Mouse (Mus musculus): Measurements from ENCODE around the gene Zbtb43.

The Zbtb43 gene

GRCm38 (mm10) chr2:33468466-33469097 lies at the start of gene Zbtb43:
Gene Zbtb43 (minus strand): TSS chr2:33468559.
- DNase-seq = peak; percentile 96

DNA sequence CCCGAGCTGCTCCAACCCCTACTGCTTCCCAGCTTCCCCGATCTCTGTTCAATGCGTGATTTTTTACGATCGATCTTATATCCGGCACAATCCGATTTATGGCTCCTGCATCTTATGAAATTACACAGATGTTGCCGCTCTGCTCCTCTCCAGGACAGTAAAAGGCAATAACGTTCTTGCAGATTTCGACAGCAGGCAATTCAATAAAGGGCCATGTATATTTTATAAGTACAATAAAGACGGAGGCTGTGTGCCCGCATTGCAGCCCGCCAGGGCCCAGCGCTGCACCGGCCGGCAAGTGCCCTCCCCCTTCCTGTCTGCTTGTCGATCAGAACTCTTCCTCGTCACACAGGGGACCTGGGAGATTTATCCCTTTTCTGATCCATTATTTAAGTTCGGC lies 47.5 kb upstream of the Zbtb43 start:
- no peak for DNase-seq

GRCm38 (mm10) chr2:33515431-33515830 lies 47.1 kb upstream of the Zbtb43 start:
- no peak for DNase-seq

- DNase-seq = no peak
These were observed 42.4 kb upstream of the Zbtb43 start for GRCm38 (mm10) chr2:33510791-33511190.

- no peak for DNase-seq
These were observed 34.2 kb upstream of the Zbtb43 start for GRCm38 (mm10) chr2:33502602-33503001.

GRCm38 (mm10) chr2:33498280-33498679 lies 29.9 kb upstream of the Zbtb43 start:
- no peak for DNase-seq

DNA sequence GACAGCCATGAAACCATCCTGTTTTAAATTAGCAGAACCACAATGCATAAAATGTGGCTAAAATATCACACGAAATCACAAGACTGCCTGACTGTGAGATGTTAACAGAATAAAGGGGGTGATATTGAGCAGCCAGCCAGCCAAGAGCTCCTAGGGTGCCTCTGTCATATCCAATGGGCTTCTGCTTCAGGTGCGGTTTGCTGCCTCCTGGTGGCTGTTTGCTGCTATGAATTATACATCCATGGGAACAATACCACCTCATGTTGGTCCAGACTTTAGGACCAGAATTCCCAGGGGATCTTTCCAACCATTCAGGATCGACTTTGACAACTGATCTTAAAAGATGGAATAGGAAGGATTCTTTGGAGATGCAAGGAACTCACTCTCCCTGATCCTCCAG lies 27.3 kb upstream of the Zbtb43 start:
- peak; percentile 31 to 38 for DNase-seq

GRCm38 (mm10) chr2:33492041-33492440 lies 23.7 kb upstream of the Zbtb43 start:
- no peak for DNase-seq

GRCm38 (mm10) chr2:33489565-33489964 lies 21.2 kb upstream of the Zbtb43 start:
- no peak for DNase-seq

DNA sequence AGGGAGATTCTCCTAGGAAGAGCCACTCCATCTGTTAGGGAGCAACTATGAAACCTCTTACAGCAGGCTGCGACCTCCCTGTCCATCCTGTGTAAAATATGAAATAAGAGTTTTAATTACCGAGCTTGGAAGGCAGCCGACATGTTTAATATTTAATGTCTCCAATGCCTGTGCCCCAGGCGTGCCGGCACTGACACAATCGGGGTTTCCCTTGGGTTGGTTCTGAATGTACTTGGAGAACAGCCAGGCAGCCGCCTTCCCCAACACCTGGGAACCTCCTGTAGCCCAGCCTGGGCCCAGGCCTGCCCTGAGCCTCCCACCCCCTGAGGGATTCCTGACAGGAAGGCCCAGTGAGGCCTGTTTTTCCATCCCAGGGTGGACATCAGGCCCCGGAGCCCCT lies 19.0 kb upstream of the Zbtb43 start:
- no peak for DNase-seq

- peak; percentile 55 to 70 for DNase-seq
These were observed 18.5 kb upstream of the Zbtb43 start for GRCm38 (mm10) chr2:33486866-33487265.

DNA sequence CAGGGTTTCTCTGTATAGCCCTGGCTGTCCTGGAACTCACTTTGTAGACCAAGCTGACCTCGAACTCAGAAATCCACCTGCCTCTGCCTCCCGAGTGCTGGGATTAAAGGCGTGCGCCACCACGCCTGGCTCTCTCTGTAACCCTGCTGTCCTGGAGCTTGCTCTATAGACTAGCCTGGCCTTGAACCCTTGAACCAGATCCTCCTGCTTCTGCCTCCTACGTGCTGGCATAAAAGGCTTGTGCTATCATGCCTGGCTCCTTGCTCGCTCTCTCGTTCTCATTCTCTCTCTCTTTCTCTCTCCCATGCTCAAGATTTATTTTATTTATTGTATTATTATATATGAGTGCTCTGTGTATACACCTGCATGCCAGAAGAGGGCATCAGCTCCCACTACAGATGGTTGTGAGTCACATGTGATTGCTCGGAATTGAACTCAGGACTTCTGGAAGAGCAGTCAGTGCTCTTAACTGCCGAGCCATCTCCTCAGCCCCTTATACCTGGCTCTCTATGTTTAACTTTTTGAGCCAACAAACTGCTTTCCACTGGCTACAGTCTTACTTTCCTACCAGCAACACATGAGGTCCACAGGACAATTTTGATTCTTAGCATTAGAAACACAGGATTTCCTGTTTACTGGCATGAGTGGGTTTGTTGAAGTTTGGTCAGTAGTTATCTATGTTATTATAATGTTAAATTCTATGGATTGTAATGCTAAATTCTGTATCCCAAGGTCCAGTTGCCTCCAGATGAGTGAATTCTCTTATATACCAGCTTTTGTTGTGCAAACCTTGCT lies 9.8 kb upstream of the Zbtb43 start:
- no peak for DNase-seq

DNA sequence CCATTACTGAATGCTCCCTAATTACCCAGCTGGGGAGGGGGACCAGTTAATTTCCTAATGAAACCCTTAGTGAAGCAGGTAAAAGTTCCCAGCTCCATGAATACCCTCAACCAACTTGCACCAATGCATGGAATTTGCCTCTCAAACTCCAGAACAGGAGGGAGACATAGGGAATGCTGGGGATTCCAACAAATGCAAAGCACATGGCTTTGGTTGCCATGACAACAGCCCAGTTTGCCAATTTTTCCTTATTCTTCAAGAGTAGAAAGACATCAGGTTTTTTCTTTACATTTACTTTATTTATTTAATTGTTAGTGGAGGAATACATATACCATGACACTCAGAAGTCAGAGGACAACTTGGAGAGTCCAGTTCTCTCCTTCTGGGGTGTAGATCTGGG lies 7.6 kb upstream of the Zbtb43 start:
- no peak for DNase-seq

GRCm38 (mm10) chr2:33467546-33468465 lies 553 bp downstream of the Zbtb43 start:
- no peak for DNase-seq

- DNase-seq = no peak
These were observed 2.4 kb downstream of the Zbtb43 start for GRCm38 (mm10) chr2:33465966-33466365.

- DNase-seq = no peak
These were observed 3.1 kb downstream of the Zbtb43 start for GRCm38 (mm10) chr2:33465215-33465614.

DNA sequence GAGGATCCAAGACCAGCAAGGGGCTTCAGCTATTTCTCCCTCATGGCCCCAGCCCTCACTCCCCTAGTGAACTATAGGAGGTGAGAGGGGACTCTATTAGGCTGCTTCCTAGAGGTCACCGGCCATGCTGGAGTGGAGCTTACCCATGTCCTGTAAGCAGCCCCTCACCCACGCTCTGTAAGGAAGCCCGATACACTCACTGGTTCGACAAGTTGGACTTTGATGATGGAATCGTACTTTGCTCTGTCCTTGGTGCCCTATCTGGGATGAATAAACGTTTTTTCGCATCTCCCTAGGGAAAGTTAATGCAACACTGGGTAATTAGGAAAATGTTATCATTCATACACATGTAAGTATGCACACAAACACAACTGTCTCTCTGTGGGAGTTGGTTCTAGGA lies 6.3 kb downstream of the Zbtb43 start:
- DNase-seq = no peak

- DNase-seq = no peak
These were observed 7.3 kb downstream of the Zbtb43 start for GRCm38 (mm10) chr2:33461066-33461465.

DNA sequence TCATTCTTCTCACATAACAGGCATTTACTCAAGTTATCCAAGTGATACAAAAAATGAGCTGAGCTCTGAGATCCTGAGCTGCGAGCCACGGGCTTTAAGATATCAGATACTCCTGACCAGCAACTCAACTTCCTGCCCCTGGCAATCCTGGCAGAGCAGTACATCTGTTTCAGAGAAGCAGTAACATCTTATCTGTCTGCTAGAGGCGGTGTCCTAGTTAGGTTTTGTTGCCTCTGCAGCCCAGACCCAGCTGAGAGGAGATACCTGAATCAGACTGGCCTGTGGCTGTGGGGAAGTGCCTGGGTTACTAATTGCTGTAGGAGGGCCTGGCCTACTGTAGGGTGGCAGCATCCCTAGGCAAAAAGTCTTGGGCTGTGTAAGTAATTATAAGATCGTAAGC lies 8.7 kb downstream of the Zbtb43 start:
- DNase-seq = no peak

- DNase-seq = no peak
These were observed 11.7 kb downstream of the Zbtb43 start for GRCm38 (mm10) chr2:33456696-33457095.

GRCm38 (mm10) chr2:33456242-33456641 lies 12.1 kb downstream of the Zbtb43 start:
- DNase-seq = no peak

- no peak for DNase-seq
These were observed 13.0 kb downstream of the Zbtb43 start for GRCm38 (mm10) chr2:33455350-33455749.

DNA sequence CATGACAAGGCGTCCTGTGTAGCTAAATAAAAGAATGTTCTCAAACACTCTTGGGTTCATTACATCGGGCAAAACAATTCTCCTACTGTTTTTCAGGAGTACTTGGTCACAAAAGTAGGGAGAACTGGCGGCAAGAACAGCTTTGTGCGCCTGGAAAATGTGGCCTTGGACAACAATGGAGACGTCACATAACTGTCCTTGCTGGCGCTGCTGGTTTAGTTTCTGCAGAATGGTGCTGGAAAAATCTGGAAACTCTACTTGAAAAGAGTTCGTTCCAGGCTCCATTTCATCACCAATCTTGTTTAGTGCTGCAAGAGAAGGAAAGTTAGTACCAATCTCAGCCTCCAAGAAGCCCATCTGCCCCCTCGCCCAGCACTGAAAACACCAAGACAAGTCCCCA lies 13.5 kb downstream of the Zbtb43 start:
- no peak for DNase-seq
